Mouse (Mus musculus) small intestine, adult 2 months (tissue): Measurements from ENCODE around the gene Pde5a.

ENCODE experiments used
- CTCF ChIP-seq: fragments of 200-500 bp; IDR thresholded peaks from 2 replicates; pipeline ENCODE4 v1.5.1; 2012; ENCODE audit warnings: low read depth, mild to moderate bottlenecking, control low read depth, inconsistent platforms, low read length, moderate library complexity, mixed read lengths; ENCODE audit not compliant: insufficient replicate concordance, insufficient read length; ENCODE audit errors: extremely low read depth
- POLR2A ChIP-seq: fragments of 200-500 bp; IDR thresholded peaks from 2 replicates; pipeline ENCODE4 v1.6.1; 2012; ENCODE audit warnings: low read depth, mild to moderate bottlenecking, control low read depth, inconsistent platforms, low read length, moderate library complexity

DNA sequence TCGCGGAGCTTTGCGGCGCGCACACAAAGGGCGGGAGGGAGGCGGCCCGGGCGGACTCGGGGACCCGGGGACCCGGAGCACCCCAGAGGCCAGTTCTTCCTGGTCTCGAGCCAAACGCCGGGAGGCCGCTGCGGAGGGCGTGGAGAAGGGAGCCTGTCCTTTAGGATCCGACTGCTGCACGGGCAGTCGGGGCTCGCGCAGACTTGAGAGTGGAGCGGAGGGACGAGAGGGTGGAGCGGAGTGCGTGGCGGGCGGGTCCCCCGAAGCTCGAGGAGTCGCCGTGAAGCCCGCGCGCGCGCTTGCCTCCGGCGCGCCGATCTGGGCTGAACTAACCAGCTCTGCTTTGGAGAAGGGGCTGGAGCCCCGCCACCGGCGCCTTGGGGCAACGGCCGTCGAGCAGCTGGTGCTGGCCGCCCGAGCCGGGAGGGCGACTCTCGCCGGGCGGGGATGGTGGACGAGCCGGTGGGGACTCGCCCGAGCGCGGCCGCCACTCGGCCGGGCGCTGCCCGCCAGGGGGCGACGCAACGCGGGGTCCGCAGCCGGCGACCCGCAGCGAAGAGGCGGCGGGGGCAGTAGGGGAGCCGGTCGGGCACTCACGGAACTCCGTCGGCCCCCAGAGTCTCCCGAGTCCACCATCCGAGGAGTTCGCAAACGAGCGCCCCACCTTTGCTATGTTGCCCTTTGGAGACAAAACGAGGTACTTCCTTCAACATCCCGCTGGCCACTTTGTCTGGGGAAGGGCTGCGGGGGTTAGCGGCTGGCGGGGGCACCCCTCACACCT lies 1.4 kb downstream of the Pde5a start:
- TF ChIP-seq POLR2A (peak; percentile 82; the same call in 1 of the 2 replicates), CTCF (peak; percentile 56; the same call in 1 of the 2 replicates)
